Mouse (Mus musculus) lung, embryonic 14.5 days (tissue): ENCODE results near the gene Chst8. TPM values are rescaled to one million over a fixed set of nuclear protein-coding genes. Genes with fewer than 3 reads are reported as not detected.

ENCODE experiments used
- ATAC-seq: fragments of 200-750 bp; cut with Nextera tagmentation; 2 replicates; pipeline ENCODE4 v1.8.0; 2017; ENCODE audit warnings: mild to moderate bottlenecking, moderate TSS enrichment, moderate library complexity; ENCODE audit not compliant: insufficient read depth
- DNase-seq: peaks from one replicate; pipeline ENCODE4 v3.0.0-alpha.2; 2015
- H3K27ac ChIP-seq: fragments of 300-500 bp; sonication (generic); 2 replicates; pipeline ENCODE4 v1.5.1; 2014; ENCODE audit warnings: low read depth, mild to moderate bottlenecking, moderate library complexity
- H3K27me3 ChIP-seq: fragments of 300-500 bp; sonication (generic); 2 replicates; pipeline ENCODE4 v1.6.1; 2014; ENCODE audit warnings: low read length, control low read depth; ENCODE audit not compliant: insufficient read depth
- H3K36me3 ChIP-seq: fragments of 300-500 bp; sonication (generic); 2 replicates; pipeline ENCODE4 v1.6.1; 2014; ENCODE audit warnings: control low read depth; ENCODE audit not compliant: insufficient read depth
- H3K4me1 ChIP-seq: fragments of 300-500 bp; sonication (generic); 2 replicates; pipeline ENCODE4 v1.6.1; 2014; ENCODE audit warnings: antibody characterized with exemption, control low read depth; ENCODE audit not compliant: insufficient read depth
- H3K4me2 ChIP-seq: fragments of 300-500 bp; sonication (generic); 2 replicates; pipeline ENCODE4 v1.6.1; 2014; ENCODE audit warnings: mild to moderate bottlenecking
- H3K4me3 ChIP-seq: fragments of 300-500 bp; sonication (generic); 2 replicates; pipeline ENCODE4 v1.5.1; 2014; ENCODE audit warnings: low read depth, low read length
- H3K9ac ChIP-seq: fragments of 300-500 bp; sonication (generic); 2 replicates; pipeline ENCODE4 v1.6.1; 2014
- H3K9me3 ChIP-seq: fragments of 300-500 bp; sonication (generic); 2 replicates; pipeline ENCODE4 v1.6.1; 2016; ENCODE audit warnings: low read depth, low read length, control low read depth
- CTCF ChIP-seq: IDR thresholded peaks from 2 replicates; pipeline ENCODE4 v1.5.1; 2016; ENCODE audit warnings: antibody characterized with exemption, low read depth
- WGBS: fragments of 180-500 bp; shearing (Covaris S2); extraction: QIAGEN DNeasy Blood & Tissue Kit; methylation state at CpG from one replicate; pipeline ENCODE4 v1.1.7; 2014; 5-methylcytosine and 5-hydroxymethylcytosine counted together
- polyA plus RNA-seq: library from polyadenylated mRNA; unstranded; fragments of >200 nt; fragmentation: Nextera tagmentation; extraction: Ambion mirVana; gene quantifications from 2 replicates; pipeline ENCODE4 v1.2.1, GENCODE M21; 2014

Chst8 gene
- polyA plus RNA-seq, 1 experiment from 2014 or later = 3.6 TPM

DNA sequence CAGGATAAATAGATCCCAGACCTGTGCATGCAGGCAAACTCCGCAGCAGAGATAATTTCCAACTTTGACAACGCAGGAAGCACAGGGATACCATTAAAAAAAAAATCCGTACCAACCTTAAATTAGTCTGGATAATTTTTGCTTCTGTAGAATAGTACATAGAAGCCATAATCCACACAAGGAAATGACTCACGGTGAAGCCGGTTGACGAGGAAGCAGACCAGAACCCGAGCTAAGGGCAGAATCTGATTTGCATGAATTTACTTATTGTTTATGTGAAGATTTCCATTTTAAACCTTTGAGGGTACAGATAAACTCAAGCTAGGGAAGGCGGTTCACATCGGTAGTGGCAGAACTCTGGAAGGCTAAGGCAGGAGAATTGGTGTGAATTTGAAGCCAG is 28.0 kb downstream of the Chst8 start:
- no peak for ATAC-seq

DNA sequence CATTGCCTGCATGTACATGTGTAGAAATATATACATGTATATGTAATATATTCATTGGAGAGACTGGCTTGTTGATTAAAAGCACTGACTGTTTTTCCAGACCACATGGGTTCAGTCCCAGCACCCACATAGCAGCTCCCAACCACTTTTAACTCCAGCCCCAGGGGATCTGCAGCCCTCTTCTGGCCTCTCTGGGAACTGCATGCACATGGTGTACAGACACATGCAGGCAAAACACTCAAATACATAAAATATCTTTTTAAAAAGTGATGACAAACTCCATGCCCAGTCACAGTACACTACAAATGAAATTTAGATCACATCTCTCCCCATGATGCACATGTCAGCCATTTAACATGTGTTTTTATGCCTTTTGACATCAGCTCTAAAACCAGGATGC is 30.5 kb downstream of the Chst8 start:
- H3K9ac ChIP-seq = no peak overlapping the region
- no peaks in the 10 kb centered on the region for H3K27me3 ChIP-seq
- H3K4me1 ChIP-seq = no peaks in the 10 kb centered on the region
- peak; percentile 37 for TF ChIP-seq CTCF
- DNase-seq (no peak), ATAC-seq (no peak)
- H3K36me3 ChIP-seq = no peaks in the 10 kb centered on the region
- H3K4me3 ChIP-seq = no peak overlapping the region
- no peak overlapping the region for H3K27ac ChIP-seq
- H3K9me3 ChIP-seq = no peaks in the 10 kb centered on the region
- H3K4me2 ChIP-seq = no peak overlapping the region

More for the DNA sequence above, 28.0 kb downstream of the Chst8 start:
- H3K9me3 ChIP-seq = no peaks in the 10 kb centered on the region
- no peak overlapping the region for H3K4me3 ChIP-seq
- DNase-seq = no peak
- WGBS = 62% methylated on average over 9 of the region's 9 CpGs
- H3K9ac ChIP-seq = no peak overlapping the region
- H3K4me2 ChIP-seq = no peak overlapping the region
- TF ChIP-seq CTCF = no peak
- no peaks in the 10 kb centered on the region for H3K36me3 ChIP-seq
- H3K27ac ChIP-seq = no peak overlapping the region
- no peaks in the 10 kb centered on the region for H3K4me1 ChIP-seq
- no peaks in the 10 kb centered on the region for H3K27me3 ChIP-seq

DNA sequence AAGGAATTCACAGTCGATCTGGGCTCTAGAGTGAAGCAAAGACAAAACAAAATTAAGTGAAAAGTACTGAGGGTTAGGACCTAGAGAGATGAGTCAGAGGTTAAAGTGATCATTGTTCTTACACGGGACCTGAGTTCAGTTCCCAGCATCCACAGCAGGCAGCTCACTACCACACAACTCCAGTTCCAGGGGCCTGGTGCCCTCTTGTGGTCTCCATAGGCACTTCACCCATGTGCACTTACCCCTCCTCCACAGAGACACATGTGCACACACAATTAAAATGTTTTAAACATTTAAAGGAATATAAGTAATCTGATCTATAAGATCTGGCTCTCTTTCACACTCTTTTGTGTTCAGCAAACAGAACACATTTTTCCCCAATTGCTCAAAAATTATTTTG is 31.3 kb downstream of the Chst8 start:
- H3K9me3 ChIP-seq = no peaks in the 10 kb centered on the region
- peak; percentile 32; the same call in 1 of the 2 replicates for TF ChIP-seq CTCF
- no peak overlapping the region for H3K27ac ChIP-seq
- no peak overlapping the region for H3K4me2 ChIP-seq
- no peaks in the 10 kb centered on the region for H3K27me3 ChIP-seq
- ATAC-seq (no peak), DNase-seq (no peak)
- H3K4me3 ChIP-seq = no peak overlapping the region
- H3K4me1 ChIP-seq = no peaks in the 10 kb centered on the region
- 89% methylated on average over 2 of the region's 2 CpGs for WGBS
- H3K36me3 ChIP-seq = no peaks in the 10 kb centered on the region
- no peak overlapping the region for H3K9ac ChIP-seq

GRCm38 (mm10) chr7:34778426-34778825 is 34.1 kb downstream of the Chst8 start:
- no peaks in the 10 kb centered on the region for H3K9me3 ChIP-seq
- 35% methylated on average over 9 of the region's 9 CpGs for WGBS
- H3K27me3 ChIP-seq = no peaks in the 10 kb centered on the region
- H3K4me3 ChIP-seq = no peak overlapping the region
- H3K36me3 ChIP-seq = no peaks in the 10 kb centered on the region
- no peak overlapping the region for H3K9ac ChIP-seq
- H3K27ac ChIP-seq = no peak overlapping the region
- no peaks in the 10 kb centered on the region for H3K4me1 ChIP-seq
- ATAC-seq (no peak), DNase-seq (no peak)
- H3K4me2 ChIP-seq = no peak overlapping the region
- no peak for TF ChIP-seq CTCF

- no peak for ATAC-seq
- Histone ChIP-seq H3K9ac (no peak overlapping the region), H3K36me3 (no peaks in the 10 kb centered on the region), H3K4me1 (no peaks in the 10 kb centered on the region), H3K27ac (no peak overlapping the region), H3K4me3 (no peak overlapping the region), H3K9me3 (no peaks in the 10 kb centered on the region), H3K4me2 (no peak overlapping the region), H3K27me3 (no peaks in the 10 kb centered on the region)
- WGBS = 77% methylated on average over 12 of the region's 12 CpGs
- DNase-seq = no peak
- TF ChIP-seq CTCF = no peak
These were observed 36.9 kb downstream of the Chst8 start for GRCm38 (mm10) chr7:34775659-34776058.

DNA sequence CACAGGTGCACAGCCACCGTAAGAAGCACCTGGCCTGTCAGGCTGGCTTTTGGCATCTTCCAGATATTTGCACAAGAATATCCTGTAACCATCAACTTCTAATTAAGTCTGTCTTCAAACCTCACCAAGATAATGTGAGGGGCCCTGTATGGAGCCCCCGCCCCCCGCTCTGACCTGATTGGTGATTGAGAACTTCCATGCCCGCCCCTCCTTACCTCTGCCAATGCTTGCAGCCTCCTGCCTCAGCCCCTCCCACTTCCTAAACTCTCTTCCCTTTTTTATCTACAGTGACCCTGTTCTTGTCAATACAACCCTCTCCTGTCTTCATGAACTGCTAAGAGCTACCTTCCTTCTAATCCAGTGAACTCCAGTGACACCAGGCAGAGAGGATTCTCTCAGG is 37.6 kb downstream of the Chst8 start:
- no peak for ATAC-seq
- Histone ChIP-seq H3K4me2 (no peak overlapping the region), H3K36me3 (no peaks in the 10 kb centered on the region), H3K27ac (no peak overlapping the region), H3K9me3 (no peaks in the 10 kb centered on the region), H3K9ac (no peak overlapping the region), H3K27me3 (no peaks in the 10 kb centered on the region), H3K4me1 (no peaks in the 10 kb centered on the region), H3K4me3 (no peak overlapping the region)
- no peak for DNase-seq
- 56% methylated on average over 4 of the region's 4 CpGs for WGBS
- TF ChIP-seq CTCF = no peak

DNA sequence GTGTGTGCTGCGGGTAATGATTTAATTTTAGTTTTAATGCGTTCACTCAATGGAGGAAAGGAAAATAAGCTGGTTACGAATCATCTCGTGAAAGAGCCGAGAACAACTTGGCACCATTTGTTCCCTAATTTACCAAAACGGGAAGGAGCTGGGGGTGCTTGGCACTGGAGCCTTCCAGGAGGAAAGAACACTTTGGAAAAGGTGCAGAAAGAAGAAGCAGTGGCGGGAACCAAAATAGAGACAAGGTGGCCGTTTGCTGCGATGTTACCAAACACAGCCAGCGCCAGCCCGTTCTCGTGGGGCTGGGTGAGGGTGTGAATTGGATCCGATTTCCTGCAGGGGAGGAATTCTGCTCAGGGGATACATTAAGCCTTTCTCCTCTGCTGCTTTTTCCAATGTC is 38.5 kb downstream of the Chst8 start:
- Histone ChIP-seq H3K4me1 (no peaks in the 10 kb centered on the region), H3K4me2 (no peak overlapping the region), H3K27ac (no peak overlapping the region), H3K27me3 (no peaks in the 10 kb centered on the region), H3K9ac (no peak overlapping the region), H3K4me3 (no peak overlapping the region), H3K9me3 (no peaks in the 10 kb centered on the region), H3K36me3 (no peaks in the 10 kb centered on the region)
- DNase-seq = no peak
- no peak for TF ChIP-seq CTCF
- 27% methylated on average over 13 of the region's 13 CpGs for WGBS
- ATAC-seq = no peak

GRCm38 (mm10) chr7:34773309-34773708 is 39.2 kb downstream of the Chst8 start:
- no peaks in the 10 kb centered on the region for H3K27me3 ChIP-seq
- H3K4me1 ChIP-seq = no peaks in the 10 kb centered on the region
- H3K36me3 ChIP-seq = no peaks in the 10 kb centered on the region
- H3K27ac ChIP-seq = no peak overlapping the region
- no peak for TF ChIP-seq CTCF
- DNase-seq = no peak
- no peak overlapping the region for H3K9ac ChIP-seq
- no peak for ATAC-seq
- no peaks in the 10 kb centered on the region for H3K9me3 ChIP-seq
- no peak overlapping the region for H3K4me3 ChIP-seq
- no peak overlapping the region for H3K4me2 ChIP-seq
- 77% methylated on average over 5 of the region's 5 CpGs for WGBS
